Mouse (Mus musculus): ENCODE measurements around the gene Rhbdd2. TPM values are rescaled to one million over a fixed set of nuclear protein-coding genes. Genes with fewer than 3 reads are reported as not detected.

Gene Rhbdd2
- polyA plus RNA-seq, 1 experiment from 2014 or later: 55.9 TPM

- WGBS: 61% methylated on average over 5 of the region's 5 CpGs
- H3K9ac ChIP-seq (ENCODE audit: low read depth, low read length): no peak overlapping the region
- H3K4me3 ChIP-seq (replicated peaks; ENCODE audit: low read depth, low read length): no peak overlapping the region
- H3K4me1 ChIP-seq (replicated peaks; ENCODE audit: insufficient read depth, low read length): peaks cover 6% of the 10 kb centered on the region; the same call in 1 of the 2 replicates
- H3K36me3 ChIP-seq (ENCODE audit: insufficient read depth, low read length): no peaks in the 10 kb centered on the region
- H3K9me3 ChIP-seq (replicated peaks; ENCODE audit: low read length): no peaks in the 10 kb centered on the region
- no peaks in the 10 kb centered on the region for H3K27me3 ChIP-seq (ENCODE audit: insufficient read depth, low read length)
- H3K27ac ChIP-seq: 0 out of 2 replicates have a peak overlapping the region, but pooled peaks have one; percentile 5
- peak; percentile 36 for DNase-seq (ENCODE audit: low spot score)
- ATAC-seq (replicated peaks; ENCODE audit: low FRiP score, low read depth): no peak
- no peak for TF ChIP-seq CTCF (IDR thresholded peaks at IDR 0.05; ENCODE audit: low read depth)
- no peak overlapping the region for H3K4me2 ChIP-seq (ENCODE audit: low read length)
These were observed 40.6 kb downstream of the Rhbdd2 start for GRCm38 (mm10) chr5:135672980-135673379.

GRCm38 (mm10) chr5:135674349-135674775 is 41.9 kb downstream of the Rhbdd2 start:
- Histone ChIP-seq H3K4me1 (replicated peaks; ENCODE audit: insufficient read depth, low read length) (peaks cover 6% of the 10 kb centered on the region; the same call in 1 of the 2 replicates), H3K36me3 (ENCODE audit: insufficient read depth, low read length) (no peaks in the 10 kb centered on the region), H3K9me3 (replicated peaks; ENCODE audit: low read length) (no peaks in the 10 kb centered on the region), H3K27ac (0 out of 2 replicates have a peak overlapping the region, but pooled peaks have one; percentile 71), H3K4me3 (replicated peaks; ENCODE audit: low read depth, low read length) (no peak overlapping the region), H3K4me2 (ENCODE audit: low read length) (no peak overlapping the region), H3K9ac (ENCODE audit: low read depth, low read length) (no peak overlapping the region), H3K27me3 (ENCODE audit: insufficient read depth, low read length) (no peaks in the 10 kb centered on the region)
- WGBS: 8% methylated on average over 3 of the region's 3 CpGs
- peak; percentile 80 for ATAC-seq (replicated peaks; ENCODE audit: low FRiP score, low read depth)
- no peak for TF ChIP-seq CTCF (IDR thresholded peaks at IDR 0.05; ENCODE audit: low read depth)
- peak; percentile 87 for DNase-seq (ENCODE audit: low spot score)

- Histone ChIP-seq H3K4me1 (replicated peaks; ENCODE audit: insufficient read depth, low read length) (peaks cover 6% of the 10 kb centered on the region; the same call in 1 of the 2 replicates), H3K9me3 (replicated peaks; ENCODE audit: low read length) (no peaks in the 10 kb centered on the region), H3K36me3 (ENCODE audit: insufficient read depth, low read length) (no peaks in the 10 kb centered on the region), H3K4me3 (replicated peaks; ENCODE audit: low read depth, low read length) (no peak overlapping the region), H3K9ac (ENCODE audit: low read depth, low read length) (no peak overlapping the region), H3K4me2 (ENCODE audit: low read length) (peak overlapping the region; percentile 4; the same call in 1 of the 2 replicates), H3K27me3 (ENCODE audit: insufficient read depth, low read length) (no peaks in the 10 kb centered on the region), H3K27ac (peak overlapping the region; percentile 71)
- DNase-seq (ENCODE audit: low spot score) (peak; percentile 86), ATAC-seq (replicated peaks; ENCODE audit: low FRiP score, low read depth) (peak; percentile 84)
- TF ChIP-seq CTCF (IDR thresholded peaks at IDR 0.05; ENCODE audit: low read depth): no peak
- WGBS: 4% methylated on average over 11 of the region's 11 CpGs
These were observed 42.4 kb downstream of the Rhbdd2 start for GRCm38 (mm10) chr5:135674821-135675220.

- peak; percentile 41 for DNase-seq (ENCODE audit: low spot score)
- ATAC-seq (replicated peaks; ENCODE audit: low FRiP score, low read depth): no peak
- Histone ChIP-seq H3K9me3 (replicated peaks; ENCODE audit: low read length) (no peaks in the 10 kb centered on the region), H3K4me3 (replicated peaks; ENCODE audit: low read depth, low read length) (no peak overlapping the region), H3K36me3 (ENCODE audit: insufficient read depth, low read length) (no peaks in the 10 kb centered on the region), H3K27ac (no peak overlapping the region), H3K27me3 (ENCODE audit: insufficient read depth, low read length) (no peaks in the 10 kb centered on the region), H3K4me1 (replicated peaks; ENCODE audit: insufficient read depth, low read length) (peaks cover 6% of the 10 kb centered on the region; the same call in 1 of the 2 replicates), H3K9ac (ENCODE audit: low read depth, low read length) (no peak overlapping the region), H3K4me2 (ENCODE audit: low read length) (no peak overlapping the region)
- WGBS: 43% methylated on average over 3 of the region's 3 CpGs
- TF ChIP-seq CTCF (IDR thresholded peaks at IDR 0.05; ENCODE audit: low read depth): no peak
These were observed 44.3 kb downstream of the Rhbdd2 start for GRCm38 (mm10) chr5:135676696-135677095.

- no peak overlapping the region for H3K9ac ChIP-seq (ENCODE audit: low read depth, low read length)
- 77% methylated on average over 2 of the region's 2 CpGs for WGBS
- no peak overlapping the region for H3K4me3 ChIP-seq (replicated peaks; ENCODE audit: low read depth, low read length)
- H3K4me2 ChIP-seq (ENCODE audit: low read length): no peak overlapping the region
- H3K27ac ChIP-seq: no peak overlapping the region
- DNase-seq (ENCODE audit: low spot score) (no peak), ATAC-seq (replicated peaks; ENCODE audit: low FRiP score, low read depth) (no peak)
- no peaks in the 10 kb centered on the region for H3K36me3 ChIP-seq (ENCODE audit: insufficient read depth, low read length)
- no peaks in the 10 kb centered on the region for H3K27me3 ChIP-seq (ENCODE audit: insufficient read depth, low read length)
- peaks cover 6% of the 10 kb centered on the region; the same call in 1 of the 2 replicates for H3K4me1 ChIP-seq (replicated peaks; ENCODE audit: insufficient read depth, low read length)
- no peaks in the 10 kb centered on the region for H3K9me3 ChIP-seq (replicated peaks; ENCODE audit: low read length)
- TF ChIP-seq CTCF (IDR thresholded peaks at IDR 0.05; ENCODE audit: low read depth): no peak
These were observed 44.8 kb downstream of the Rhbdd2 start for GRCm38 (mm10) chr5:135677251-135677650.

GRCm38 (mm10) chr5:135678481-135678880 is 46.1 kb downstream of the Rhbdd2 start:
- H3K27ac ChIP-seq: no peak overlapping the region
- H3K4me1 ChIP-seq (replicated peaks; ENCODE audit: insufficient read depth, low read length): peaks cover 6% of the 10 kb centered on the region; the same call in 1 of the 2 replicates
- DNase-seq (ENCODE audit: low spot score): no peak
- no peaks in the 10 kb centered on the region for H3K36me3 ChIP-seq (ENCODE audit: insufficient read depth, low read length)
- H3K4me2 ChIP-seq (ENCODE audit: low read length): no peak overlapping the region
- H3K9me3 ChIP-seq (replicated peaks; ENCODE audit: low read length): no peaks in the 10 kb centered on the region
- no peak overlapping the region for H3K4me3 ChIP-seq (replicated peaks; ENCODE audit: low read depth, low read length)
- no peak for TF ChIP-seq CTCF (IDR thresholded peaks at IDR 0.05; ENCODE audit: low read depth)
- no peak overlapping the region for H3K9ac ChIP-seq (ENCODE audit: low read depth, low read length)
- no peaks in the 10 kb centered on the region for H3K27me3 ChIP-seq (ENCODE audit: insufficient read depth, low read length)
- WGBS: 90% methylated on average over 6 of the region's 6 CpGs
- no peak for ATAC-seq (replicated peaks; ENCODE audit: low FRiP score, low read depth)

Measured in kidney, postnatal 0 days (tissue).